Mouse (Mus musculus) neural tube, embryonic 10.5 days (tissue): ENCODE data around the gene Snrpd2.
A peak's percentile ranks its signal among the peaks of the same experiment; 100 is the strongest.

Experiments
- DNase-seq: peaks from one replicate; pipeline ENCODE4 v3.0.0-alpha.2; 2017; ENCODE audit warnings: low spot score; ENCODE audit errors: extremely low spot score

Gene Snrpd2

DNA sequence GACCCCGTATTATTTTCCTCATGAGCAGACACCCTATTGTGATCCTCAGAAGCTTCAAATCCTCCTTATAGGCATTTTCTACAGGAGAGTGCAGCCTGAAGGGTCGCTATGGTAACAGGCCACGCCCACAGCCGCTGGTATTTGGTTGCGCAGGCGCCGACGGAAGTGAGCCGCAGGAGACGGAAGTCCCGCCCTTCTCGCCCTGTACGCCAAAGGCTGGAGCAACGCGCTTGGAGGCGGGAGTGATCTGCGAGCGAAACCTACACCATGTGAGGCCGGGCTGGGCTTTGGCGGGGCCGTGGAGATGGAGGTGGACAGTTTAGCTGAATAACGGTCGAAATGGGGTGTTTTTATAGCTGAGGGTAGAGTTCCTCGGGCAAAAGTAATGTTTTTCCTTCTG, at the start of gene Snrpd2:
Snrpd2 (plus strand) TSS at position 97 of the 400 bp plus-strand sequence.
- peak; percentile 100 for DNase-seq

- DNase-seq = no peak
Observed at GRCm38 (mm10) chr7:19100290-19100689, 49.2 kb upstream of the Snrpd2 start.

DNA sequence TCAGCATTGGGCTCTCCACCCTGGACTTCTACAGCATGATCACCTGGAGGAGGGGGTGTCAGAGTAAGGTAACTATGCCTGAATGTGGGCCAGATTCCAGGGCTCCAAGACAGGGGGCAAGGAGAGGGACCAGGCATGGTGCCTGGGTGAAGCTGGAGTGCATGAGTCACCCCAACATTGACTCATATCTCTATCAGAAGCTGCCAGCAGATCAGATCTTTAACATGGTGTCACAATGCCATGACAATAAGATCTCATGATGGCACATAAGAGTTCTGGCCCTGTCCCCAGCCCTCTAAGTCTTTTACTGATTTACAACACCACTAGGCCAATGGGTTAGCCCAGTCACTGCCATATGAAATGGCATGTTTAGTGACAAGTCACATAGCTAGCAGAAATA, 45.8 kb upstream of the Snrpd2 start:
- DNase-seq = no peak

GRCm38 (mm10) chr7:19104486-19104885, 45.0 kb upstream of the Snrpd2 start:
- no peak for DNase-seq

DNA sequence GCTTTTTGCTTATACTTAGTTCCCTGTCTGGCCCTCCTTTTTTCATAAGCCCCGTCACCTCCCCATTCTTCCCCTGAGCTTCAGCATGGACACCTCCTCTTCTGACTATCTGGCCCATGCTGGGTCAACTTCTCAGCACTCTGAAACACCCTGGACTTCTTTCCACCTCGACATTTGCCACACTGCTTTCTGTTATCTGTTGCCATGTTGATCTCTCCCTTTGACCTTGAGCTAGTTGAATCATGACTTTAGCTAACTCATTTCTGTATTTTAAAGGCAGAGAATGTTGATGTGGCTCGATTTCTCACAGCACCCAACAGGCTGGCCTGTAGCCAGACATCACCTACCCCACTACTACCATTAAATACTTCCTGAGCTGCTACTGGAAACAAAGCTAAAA, 42.1 kb upstream of the Snrpd2 start:
- no peak for DNase-seq

DNA sequence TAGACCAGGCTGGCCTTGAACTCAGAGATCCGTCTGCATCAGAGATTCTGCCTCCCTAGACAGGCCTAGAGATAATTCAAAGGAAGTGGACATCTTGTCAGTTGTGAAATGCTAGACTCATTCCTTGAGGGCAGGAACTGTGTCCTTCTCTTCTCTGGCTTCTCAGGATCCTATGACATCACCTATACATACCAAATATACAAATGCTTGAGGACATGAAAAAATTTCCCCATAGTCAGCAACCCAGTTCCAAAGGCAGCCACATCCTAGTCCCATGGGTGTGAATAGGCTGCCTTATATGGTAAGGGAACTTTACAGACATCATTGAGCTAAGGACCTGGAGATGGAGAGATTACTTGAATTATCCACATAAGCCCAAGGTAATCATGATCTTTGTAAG, 40.0 kb upstream of the Snrpd2 start:
- DNase-seq = no peak

DNA sequence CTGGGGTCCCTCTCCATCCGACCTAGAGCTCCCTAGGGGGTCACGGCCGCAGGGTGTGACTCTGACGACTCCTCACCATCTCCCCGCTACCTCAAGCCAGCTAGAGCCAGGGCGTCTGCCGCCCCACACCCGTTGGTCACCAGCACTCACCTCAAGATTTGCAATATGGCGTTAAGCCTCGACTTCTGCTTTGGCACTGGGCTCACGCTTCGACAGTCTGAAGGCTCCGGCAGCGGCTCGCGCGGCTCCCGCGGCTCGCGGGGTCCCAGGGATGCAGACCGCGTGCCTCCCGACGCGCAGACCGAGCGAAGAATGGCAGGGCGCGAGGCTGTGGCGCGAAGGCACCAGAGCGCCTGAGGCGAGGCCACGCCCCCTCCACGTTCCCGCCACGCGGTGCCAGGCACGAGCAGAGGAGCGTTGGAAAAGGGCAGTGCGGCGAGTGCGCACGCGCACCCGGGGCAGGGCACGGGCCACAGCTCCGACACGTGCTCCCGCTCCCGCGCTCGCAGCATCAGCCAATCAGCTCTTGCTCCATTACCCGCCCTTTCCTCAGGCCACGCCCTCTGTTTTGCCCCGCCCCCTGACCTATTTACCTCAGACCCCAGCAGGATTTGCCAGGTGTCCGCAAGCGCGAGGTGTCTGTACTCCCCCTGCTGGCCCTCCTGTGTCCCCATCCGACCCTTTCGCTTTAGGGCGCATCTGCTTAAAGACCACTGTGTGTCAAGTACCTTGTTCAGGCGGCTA, 31.3 kb upstream of the Snrpd2 start, which contains the start of gene Gm4969:
Gm4969 (minus strand) TSS at position 341 of the 744 bp plus-strand sequence.
- peak; percentile 67 for DNase-seq

- no peak for DNase-seq
Observed at GRCm38 (mm10) chr7:19119083-19119482, 30.4 kb upstream of the Snrpd2 start.

GRCm38 (mm10) chr7:19119631-19120429, 29.7 kb upstream of the Snrpd2 start, which contains the start of gene Fbxo46:
Gene Fbxo46, plus strand, starts transcription at chr7:19119859.
- peak; percentile 87 for DNase-seq

GRCm38 (mm10) chr7:19121686-19122085, 27.8 kb upstream of the Snrpd2 start:
- DNase-seq = no peak

GRCm38 (mm10) chr7:19124713-19125112, 24.8 kb upstream of the Snrpd2 start:
- no peak for DNase-seq

DNA sequence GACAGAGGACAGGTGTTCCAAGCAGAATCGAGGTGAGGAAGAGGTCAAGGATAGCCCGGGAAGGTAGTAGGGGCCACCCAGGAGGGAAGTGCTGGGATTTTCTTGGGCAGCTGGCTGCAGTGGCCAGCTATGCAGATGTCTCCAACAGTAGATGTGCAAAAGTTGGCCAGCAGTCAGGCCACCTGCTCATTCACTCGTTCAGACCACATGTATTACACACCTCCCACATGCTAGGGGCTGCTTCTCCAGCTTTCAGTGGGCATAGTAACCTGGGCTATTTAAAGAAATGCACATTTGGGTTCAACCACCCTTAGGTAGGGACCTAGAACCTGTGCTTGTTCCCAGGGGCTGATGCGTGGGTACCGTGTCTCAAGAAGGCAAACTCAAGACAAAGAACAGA, 21.8 kb upstream of the Snrpd2 start:
- no peak for DNase-seq

GRCm38 (mm10) chr7:19129396-19129795, 20.1 kb upstream of the Snrpd2 start:
- no peak for DNase-seq

DNA sequence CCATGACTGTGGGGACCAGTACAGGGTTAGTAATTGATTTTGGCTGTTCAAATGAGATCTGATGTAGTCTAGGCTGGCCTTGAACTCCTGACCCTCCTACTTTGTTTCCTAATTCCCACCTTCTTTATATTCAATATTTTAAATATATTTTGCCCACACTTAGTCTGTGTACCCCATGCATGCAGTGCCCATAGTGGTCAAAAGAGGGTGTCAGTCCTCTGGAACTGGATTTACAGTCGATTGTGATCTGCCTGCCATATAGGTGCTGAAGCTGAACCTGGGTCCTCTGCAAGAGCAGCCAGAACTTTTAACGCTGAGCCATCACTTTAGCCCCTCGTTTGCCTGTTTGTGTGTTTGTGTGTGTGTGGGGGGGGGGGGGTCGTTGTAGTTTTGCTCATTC, 18.9 kb upstream of the Snrpd2 start:
- DNase-seq = no peak

GRCm38 (mm10) chr7:19131324-19131848, 18.1 kb upstream of the Snrpd2 start:
- DNase-seq = peak; percentile 97

DNA sequence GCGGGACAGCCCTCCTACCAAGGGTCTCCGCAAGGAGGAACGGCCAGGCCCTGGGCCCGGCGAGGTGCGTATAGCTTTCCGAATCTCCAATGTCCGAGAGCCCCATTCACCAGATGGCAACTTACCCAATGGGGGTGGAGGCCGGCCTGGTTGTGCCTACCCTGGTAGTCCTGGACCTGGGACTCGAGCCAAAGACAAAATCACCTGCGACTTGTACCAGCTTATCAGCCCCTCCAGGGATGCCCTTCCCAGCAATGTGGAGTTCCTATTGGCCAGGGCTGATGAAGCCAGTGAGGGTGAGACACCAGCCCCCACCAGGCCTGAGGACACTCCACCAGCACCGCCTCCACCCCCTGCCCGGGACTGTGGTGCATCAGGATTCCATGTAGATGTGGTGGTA, 13.4 kb upstream of the Snrpd2 start:
- DNase-seq = no peak

GRCm38 (mm10) chr7:19136673-19137334, 12.7 kb upstream of the Snrpd2 start:
- no peak for DNase-seq

DNA sequence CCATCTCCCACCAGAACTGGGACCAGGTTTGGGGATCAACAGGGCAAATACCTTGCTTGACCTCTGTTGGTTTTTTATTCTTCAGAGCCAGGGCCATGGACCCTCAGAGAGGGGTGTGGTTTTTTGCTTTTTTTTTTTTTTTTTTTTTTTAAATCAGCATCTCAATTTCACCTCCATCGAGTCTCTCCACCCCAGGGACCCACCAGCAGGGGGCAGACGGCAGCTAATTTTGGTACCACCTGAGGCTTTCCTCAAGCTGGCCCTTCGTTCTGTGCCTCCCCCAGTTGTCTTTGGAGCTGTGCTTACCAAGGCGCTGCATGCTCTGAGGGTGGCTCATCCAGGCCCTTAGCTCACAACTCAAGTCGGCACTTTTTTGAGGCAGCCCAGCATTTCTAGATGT, 12.1 kb upstream of the Snrpd2 start:
- no peak for DNase-seq

DNA sequence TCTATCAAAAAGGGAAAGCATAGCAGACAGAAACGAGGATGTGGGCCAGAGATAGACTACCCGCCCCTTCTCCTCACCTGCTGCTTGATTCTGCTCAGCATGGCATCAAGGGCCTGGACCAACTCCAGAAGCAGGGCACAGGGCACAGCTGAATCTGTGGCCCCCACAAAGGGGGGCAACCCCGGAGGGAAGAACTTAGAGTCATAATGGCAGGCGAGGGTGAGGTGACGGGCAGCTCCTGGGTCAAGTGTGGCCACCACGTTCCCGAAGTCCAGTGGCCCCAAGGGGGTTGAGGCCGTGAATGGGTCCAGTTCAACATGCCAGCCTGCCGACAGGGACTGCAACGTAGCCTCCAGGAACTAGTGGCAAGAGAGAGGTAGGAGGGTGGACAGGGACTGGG, 2.7 kb upstream of the Snrpd2 start:
- no peak for DNase-seq

GRCm38 (mm10) chr7:19147497-19148045, 2.0 kb upstream of the Snrpd2 start:
- no peak for DNase-seq

GRCm38 (mm10) chr7:19148180-19148874, 1.2 kb upstream of the Snrpd2 start:
- no peak for DNase-seq
